Mouse (Mus musculus) CH12.LX (cell line): ENCODE data around the gene Ostn.

ENCODE experiments used
- CHD2 ChIP-seq: IDR thresholded peaks from 2 replicates; pipeline ENCODE4 v1.6.1; 2011; ENCODE audit warnings: low read length, improper control_type of control experiment
- CTCF ChIP-seq, 2 experiments: IDR thresholded peaks in 1 of 2; conservative IDR thresholded peaks in 1 of 2; 2 replicates each; pipeline ENCODE4 v1.5.1; 2011 to 2012; ENCODE audit warnings: low read depth in 2 of 2, low read length in 2 of 2, improper control_type of control experiment in 1 of 2, inconsistent platforms in 1 of 2, mild to moderate bottlenecking in 1 of 2, moderate library complexity in 1 of 2
- EP300 ChIP-seq: IDR thresholded peaks from 2 replicates; pipeline ENCODE4 v1.6.1; 2011; ENCODE audit warnings: low read length, improper control_type of control experiment
- MAZ ChIP-seq: IDR thresholded peaks from 2 replicates; pipeline ENCODE4 v1.6.1; 2012; ENCODE audit warnings: low read depth, mild to moderate bottlenecking, inconsistent platforms, low read length, improper control_type of control experiment, moderate library complexity
- NRF1 ChIP-seq: IDR thresholded peaks from 2 replicates; pipeline ENCODE4 v1.6.1; 2014; ENCODE audit warnings: low read depth, mild to moderate bottlenecking, inconsistent platforms, low read length, improper control_type of control experiment, moderate library complexity
- RAD21 ChIP-seq: IDR thresholded peaks from 2 replicates; pipeline ENCODE4 v1.6.1; 2011; ENCODE audit warnings: low read depth, mild to moderate bottlenecking, low read length, improper control_type of control experiment, moderate library complexity
- RCOR1 ChIP-seq: conservative IDR thresholded peaks from 2 replicates; pipeline ENCODE4 v1.6.1; 2012; ENCODE audit warnings: low read depth, mild to moderate bottlenecking, inconsistent platforms, low read length, improper control_type of control experiment
- TCF12 ChIP-seq: IDR thresholded peaks from 2 replicates; pipeline ENCODE4 v1.6.1; 2014; ENCODE audit warnings: low read depth, mild to moderate bottlenecking, inconsistent platforms, low read length, improper control_type of control experiment
- USF1 ChIP-seq: IDR thresholded peaks from 2 replicates; pipeline ENCODE4 v1.6.1; 2014; ENCODE audit warnings: low read depth, mild to moderate bottlenecking, inconsistent platforms, low read length, improper control_type of control experiment
- USF2 ChIP-seq: conservative IDR thresholded peaks from 2 replicates; pipeline ENCODE4 v1.6.1; 2011; ENCODE audit warnings: low read depth, low read length, improper control_type of control experiment

GRCm38 (mm10) chr16:27382217-27382616 lies 74.9 kb downstream of the Ostn start:
- TF ChIP-seq USF1, result no peak
- TF ChIP-seq TCF12, result no peak
- TF ChIP-seq CTCF (conservative IDR thresholded peaks at IDR 0.05 in 1 of 2, IDR thresholded peaks at IDR 0.05 in 1 of 2; ENCODE audit: low read depth in 2 of 2, low read length in 2 of 2), result no peak
- TF ChIP-seq NRF1, result no peak
- TF ChIP-seq CHD2, result no peak
- no peak for TF ChIP-seq EP300
- TF ChIP-seq RAD21, result no peak
- TF ChIP-seq RCOR1, result no peak
- TF ChIP-seq USF2, result no peak
- TF ChIP-seq MAZ, result no peak
